Mouse (Mus musculus): ENCODE measurements around the gene P2rx7.

- no peak for TF ChIP-seq CTCF (IDR thresholded peaks at IDR 0.05)
- no peak for TF ChIP-seq POLR2A (IDR thresholded peaks at IDR 0.05; ENCODE audit: insufficient read depth, low read depth, low read length)
Measured at GRCm38 (mm10) chr5:122652506-122652905, 8.8 kb downstream of the P2rx7 start.

All from heart, adult 2 months (tissue).